Mouse (Mus musculus) liver, embryonic 12.5 days (tissue): ENCODE measurements around the gene Fnd3c2. TPM values are rescaled to one million over a fixed set of nuclear protein-coding genes. Genes with fewer than 3 reads are reported as not detected.
"Not testable (repeated sequence)": the region's sequence is repeated elsewhere in the genome, so short reads cannot be mapped to it uniquely, and the experiment has no call there.

Experiments used
- ATAC-seq: fragments of 200-750 bp; cut with Nextera tagmentation; 2 replicates; pipeline ENCODE4 v1.8.0; 2017; ENCODE audit warnings: moderate number of reproducible peaks, mild to moderate bottlenecking, moderate library complexity
- H3K27ac ChIP-seq: fragments of 300-500 bp; sonication (generic); 2 replicates; pipeline ENCODE4 v1.5.1; 2016; ENCODE audit warnings: mild to moderate bottlenecking
- H3K27me3 ChIP-seq: fragments of 300-500 bp; sonication (generic); replicated peaks from 2 replicates; pipeline ENCODE4 v1.6.1; 2016; ENCODE audit warnings: mild to moderate bottlenecking, moderate library complexity
- H3K36me3 ChIP-seq: fragments of 300-500 bp; sonication (generic); 2 replicates; pipeline ENCODE4 v1.6.1; 2016; ENCODE audit warnings: mild to moderate bottlenecking, moderate library complexity
- H3K4me1 ChIP-seq: fragments of 300-500 bp; sonication (generic); 2 replicates; pipeline ENCODE4 v1.6.1; 2016
- H3K4me2 ChIP-seq: fragments of 300-500 bp; sonication (generic); 2 replicates; pipeline ENCODE4 v1.6.1; 2016; ENCODE audit warnings: mild to moderate bottlenecking, moderate library complexity
- H3K4me3 ChIP-seq: fragments of 300-500 bp; sonication (generic); 2 replicates; pipeline ENCODE4 v1.5.1; 2016; ENCODE audit warnings: mild to moderate bottlenecking, moderate library complexity
- H3K9ac ChIP-seq: fragments of 300-500 bp; sonication (generic); 2 replicates; pipeline ENCODE4 v1.6.1; 2016; ENCODE audit warnings: mild to moderate bottlenecking, moderate library complexity
- H3K9me3 ChIP-seq: fragments of 300-500 bp; sonication (generic); replicated peaks from 2 replicates; pipeline ENCODE4 v1.6.1; 2016; ENCODE audit warnings: mild to moderate bottlenecking, moderate library complexity
- WGBS: fragments of 180-500 bp; shearing (Covaris S2); methylation state at CpG from one replicate; pipeline ENCODE4 v1.1.7; 2016; ENCODE audit not compliant: insufficient replicate concordance; 5-methylcytosine and 5-hydroxymethylcytosine counted together
- polyA plus RNA-seq: library from polyadenylated mRNA; unstranded; fragments of >200 nt; fragmentation: Nextera tagmentation; extraction: Ambion mirVana; gene quantifications from 2 replicates; pipeline ENCODE4 v1.2.1, GENCODE M21; 2016

The Fnd3c2 gene
- polyA plus RNA-seq: not detected in 2 replicates

DNA sequence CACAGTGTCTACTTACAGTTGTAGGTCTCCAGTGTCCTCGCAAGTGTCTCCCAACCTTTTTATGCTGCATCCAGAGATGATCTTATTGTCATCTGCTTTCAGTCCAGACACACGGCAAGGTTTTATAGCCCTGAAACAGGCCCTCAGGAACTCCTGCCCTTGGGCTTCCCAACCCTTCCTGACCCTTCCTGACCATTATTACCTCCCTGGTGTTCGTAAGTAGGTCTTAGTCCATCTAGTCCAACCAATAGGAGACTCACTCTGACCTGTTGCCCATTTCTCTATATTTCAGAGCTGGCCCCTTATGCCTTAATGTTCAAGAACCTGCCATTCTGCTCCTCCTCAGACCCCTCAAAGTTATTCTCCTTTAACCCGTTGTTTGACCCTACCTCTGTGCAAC, at the start of gene Fnd3c2:
Fnd3c2 (minus strand) TSS at position 101 of the 400 bp plus-strand sequence.
- no peak for ATAC-seq
- Histone ChIP-seq H3K4me3 (no peak within 1 kb of the TSS), H3K9me3 (no peaks in the 10 kb centered on the region), H3K9ac (no peak within 1 kb of the TSS), H3K4me1 (no peaks in the 10 kb centered on the region), H3K27me3 (no peaks in the 10 kb centered on the region), H3K27ac (no peak within 1 kb of the TSS), H3K36me3 (no peaks in the 10 kb centered on the region), H3K4me2 (no peak within 1 kb of the TSS)
- WGBS: 62% methylated on average over 4 of the region's 4 CpGs

DNA sequence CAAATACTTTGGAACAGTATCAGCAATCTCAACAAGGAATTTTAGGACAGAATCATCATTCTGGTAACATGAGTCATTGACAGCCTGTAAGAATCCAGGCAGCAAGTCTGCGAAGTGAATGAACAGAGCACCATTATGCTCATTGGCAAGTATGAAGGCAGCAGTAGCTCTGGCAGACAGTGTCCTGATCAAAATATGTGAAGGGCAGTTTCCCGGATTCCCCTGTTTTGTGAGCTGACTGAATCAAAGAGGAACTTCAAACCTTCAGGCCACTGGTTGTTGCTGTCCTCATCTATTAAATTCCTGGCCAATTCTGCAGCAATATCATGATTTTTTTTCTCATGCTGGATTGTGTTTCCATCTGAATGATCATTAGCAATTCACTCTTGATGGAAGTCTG, 29.3 kb upstream of the Fnd3c2 start:
- ATAC-seq: no peak
- Histone ChIP-seq H3K27me3 (no peaks in the 10 kb centered on the region), H3K9ac (no peak overlapping the region), H3K4me2 (no peak overlapping the region), H3K4me1 (no peaks in the 10 kb centered on the region), H3K9me3 (no peaks in the 10 kb centered on the region), H3K4me3 (no peak overlapping the region), H3K27ac (no peak overlapping the region), H3K36me3 (no peaks in the 10 kb centered on the region)
- 77% methylated on average over 2 of the region's 2 CpGs for WGBS

- ATAC-seq: no peak
- no peaks in the 10 kb centered on the region for H3K4me1 ChIP-seq
- peak within 1 kb of the TSS; percentile 73 for H3K4me2 ChIP-seq
- H3K9me3 ChIP-seq: no peaks in the 10 kb centered on the region
- WGBS: 83% methylated on average over 25 of the region's 25 CpGs
- no peaks in the 10 kb centered on the region for H3K27me3 ChIP-seq
- H3K27ac ChIP-seq: no peak within 1 kb of the TSS
- no peak within 1 kb of the TSS for H3K9ac ChIP-seq
- H3K4me3 ChIP-seq: peak within 1 kb of the TSS; percentile 68
- no peaks in the 10 kb centered on the region for H3K36me3 ChIP-seq
These were observed 34.1 kb downstream of the Fnd3c2 start, which contains the start of gene Taf9b for GRCm38 (mm10) chrX:106221058-106221457. Gene Taf9b, minus strand, starts transcription at chrX:106221158.

DNA sequence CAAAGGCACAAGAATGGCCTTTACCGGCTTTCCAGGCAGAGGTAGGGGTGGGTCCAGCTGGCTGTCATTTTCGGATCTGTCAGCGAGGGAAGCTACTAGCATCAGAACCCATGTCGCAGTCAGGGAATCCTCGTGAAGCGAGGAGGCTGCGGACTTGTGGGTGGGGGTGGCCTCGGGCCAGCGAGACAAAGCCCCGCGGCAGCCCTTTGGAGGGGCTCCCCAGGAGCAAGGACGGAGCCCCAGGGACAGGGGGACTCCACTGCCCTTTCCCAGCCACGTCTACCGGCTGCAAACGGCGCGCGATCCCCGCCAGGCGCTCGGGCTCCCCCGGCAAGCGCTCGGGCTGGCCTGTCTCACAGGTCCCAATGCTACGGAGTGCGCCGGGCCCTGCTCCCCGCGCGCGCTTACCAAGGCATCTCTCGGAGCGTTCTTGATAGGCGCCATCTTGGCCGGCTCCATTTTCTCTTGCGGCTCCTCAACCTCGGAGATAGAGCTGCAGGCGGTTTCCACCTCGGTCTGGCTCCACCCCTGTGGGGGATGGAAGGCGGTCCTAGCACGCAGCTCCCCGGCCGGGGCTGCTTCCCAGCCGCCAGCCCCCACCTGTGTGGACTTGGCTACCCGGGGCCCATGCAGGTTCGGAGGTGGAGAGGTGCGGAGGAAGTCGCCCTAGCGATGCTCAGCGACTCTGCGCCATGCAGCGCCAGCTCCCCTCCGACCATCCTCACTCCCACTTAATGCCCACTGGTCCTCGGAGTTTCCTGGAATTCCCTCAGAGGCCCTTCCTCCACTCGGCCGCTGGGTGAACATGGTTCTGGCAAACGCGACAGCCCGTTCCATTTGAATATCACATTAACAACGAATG, 35.8 kb downstream of the Fnd3c2 start:
- WGBS: 11% methylated on average over 57 of the region's 60 CpGs
- Histone ChIP-seq H3K27ac (no peak overlapping the region), H3K27me3 (no peaks in the 10 kb centered on the region), H3K4me2 (peak overlapping the region; percentile 73), H3K4me3 (peak overlapping the region; percentile 68), H3K9ac (peak overlapping the region; percentile 73), H3K4me1 (no peaks in the 10 kb centered on the region), H3K9me3 (no peaks in the 10 kb centered on the region), H3K36me3 (no peaks in the 10 kb centered on the region)
- ATAC-seq: peak; percentile 96

DNA sequence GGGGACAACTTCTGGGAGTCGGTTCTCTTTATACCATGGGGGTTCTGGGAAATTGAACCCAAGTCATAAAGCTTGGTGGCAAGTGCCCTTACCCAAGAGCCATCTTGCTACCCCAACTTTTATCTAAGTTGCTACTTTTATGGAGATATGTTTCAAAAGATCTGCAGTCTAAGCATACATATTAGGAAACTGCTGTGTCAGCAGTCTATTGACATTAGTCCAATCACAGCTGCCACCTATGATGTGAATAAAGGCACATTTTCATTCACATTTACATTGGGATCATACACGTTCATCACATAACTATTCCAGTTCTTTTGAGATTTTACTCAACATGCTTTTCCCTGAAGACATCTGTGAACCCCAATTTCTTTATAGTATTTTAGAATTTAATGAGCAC, 46.1 kb downstream of the Fnd3c2 start:
- no peak for ATAC-seq
- WGBS: 63% methylated on average over 2 of the region's 2 CpGs
- peaks cover 10% of the 10 kb centered on the region; the same call in 1 of the 2 replicates for H3K36me3 ChIP-seq
- no peaks in the 10 kb centered on the region for H3K9me3 ChIP-seq
- no peak overlapping the region for H3K4me2 ChIP-seq
- H3K4me1 ChIP-seq: no peaks in the 10 kb centered on the region
- H3K27ac ChIP-seq: no peak overlapping the region
- H3K9ac ChIP-seq: no peak overlapping the region
- no peak overlapping the region for H3K4me3 ChIP-seq
- H3K27me3 ChIP-seq: no peaks in the 10 kb centered on the region

DNA sequence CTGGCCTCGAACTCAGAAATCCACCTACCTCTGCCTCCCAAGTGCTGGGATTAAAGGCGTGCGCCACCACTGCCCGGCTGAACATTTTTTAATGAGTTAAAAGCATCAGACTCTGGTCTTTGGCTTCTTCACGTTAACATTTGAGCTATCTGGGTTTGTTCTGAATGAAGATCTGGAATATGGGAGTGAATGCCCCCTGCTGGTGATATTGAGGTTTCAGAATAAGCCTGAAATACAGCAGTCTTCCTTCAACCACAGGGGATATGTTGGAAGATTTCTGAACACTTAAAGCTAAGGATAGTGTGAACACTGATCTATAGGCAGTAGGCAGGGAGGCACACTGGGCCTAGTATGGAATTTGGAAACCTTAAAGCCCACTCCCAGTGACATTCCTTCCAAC, 56.3 kb downstream of the Fnd3c2 start:
- H3K36me3 ChIP-seq: peaks cover 89% of the 10 kb centered on the region
- 84% methylated on average over 5 of the region's 5 CpGs for WGBS
- no peaks in the 10 kb centered on the region for H3K4me1 ChIP-seq
- H3K27me3 ChIP-seq: no peaks in the 10 kb centered on the region
- H3K4me2 ChIP-seq: no peak overlapping the region
- no peaks in the 10 kb centered on the region for H3K9me3 ChIP-seq
- ATAC-seq: no peak
- no peak overlapping the region for H3K4me3 ChIP-seq
- no peak overlapping the region for H3K27ac ChIP-seq
- no peak overlapping the region for H3K9ac ChIP-seq

DNA sequence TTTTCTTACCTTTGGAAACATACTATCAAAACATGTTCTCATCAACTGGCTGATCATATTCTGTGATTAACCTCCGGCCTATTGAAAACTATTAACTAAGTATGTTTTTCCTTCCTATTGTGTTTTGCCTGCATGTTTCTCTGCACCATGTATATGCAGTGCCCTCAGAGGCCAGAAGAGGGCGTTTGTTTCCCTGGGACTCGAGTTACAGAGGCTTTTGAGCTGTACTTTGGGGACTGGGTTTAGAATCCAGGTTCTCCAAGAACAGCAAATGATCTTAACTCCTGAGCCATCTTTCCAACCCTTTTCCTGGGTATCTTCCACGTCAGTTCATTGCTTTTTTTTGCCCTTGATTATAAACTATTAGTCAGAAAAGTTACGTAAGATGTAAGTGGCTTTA, 57.9 kb downstream of the Fnd3c2 start:
- peaks cover 90% of the 10 kb centered on the region for H3K36me3 ChIP-seq
- H3K4me3 ChIP-seq: no peak overlapping the region
- no peaks in the 10 kb centered on the region for H3K27me3 ChIP-seq
- no peak overlapping the region for H3K9ac ChIP-seq
- no peaks in the 10 kb centered on the region for H3K4me1 ChIP-seq
- H3K9me3 ChIP-seq: no peaks in the 10 kb centered on the region
- 51% methylated on average over 5 of the region's 5 CpGs for WGBS
- no peak for ATAC-seq
- no peak overlapping the region for H3K4me2 ChIP-seq
- no peak overlapping the region for H3K27ac ChIP-seq

- not testable (repeated sequence) for ATAC-seq, H3K4me3 ChIP-seq, H3K4me2 ChIP-seq, H3K9me3 ChIP-seq, H3K9ac ChIP-seq, H3K27me3 ChIP-seq, H3K4me1 ChIP-seq, H3K27ac ChIP-seq
- 70% methylated on average over 6 of the region's 6 CpGs for WGBS
- peaks cover 74% of the 10 kb centered on the region for H3K36me3 ChIP-seq
These were observed 60.8 kb downstream of the Fnd3c2 start for GRCm38 (mm10) chrX:106194361-106194760.

DNA sequence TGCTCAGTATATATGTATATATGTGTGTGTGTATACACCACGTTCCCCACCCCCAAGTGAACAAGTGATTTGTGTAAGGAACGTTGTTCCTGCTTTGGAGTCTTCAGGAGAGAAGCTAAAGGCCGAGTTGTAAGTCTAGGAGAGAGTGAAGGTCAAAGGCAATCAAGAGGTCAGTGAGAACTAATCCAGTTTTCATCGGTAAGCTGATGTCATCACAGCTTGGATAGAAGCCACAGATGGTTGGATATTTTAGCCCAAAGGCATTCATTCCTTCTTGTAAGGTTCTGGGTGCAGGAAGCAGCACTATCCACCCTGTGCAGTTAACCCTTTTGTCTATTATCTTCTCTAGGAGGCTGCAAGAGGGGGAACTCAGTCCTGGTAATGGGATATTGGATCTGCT, 65.1 kb downstream of the Fnd3c2 start:
- H3K4me1 ChIP-seq: peaks cover 29% of the 10 kb centered on the region
- H3K9ac ChIP-seq: no peak overlapping the region
- H3K36me3 ChIP-seq: peaks cover 35% of the 10 kb centered on the region
- H3K9me3 ChIP-seq: no peaks in the 10 kb centered on the region
- H3K27ac ChIP-seq: no peak overlapping the region
- H3K4me2 ChIP-seq: peak overlapping the region; percentile 70
- 0 out of 2 replicates have a peak, but pooled peaks cover 3% of the 10 kb centered on the region for H3K27me3 ChIP-seq
- H3K4me3 ChIP-seq: peak overlapping the region; percentile 65
- 42% methylated on average over 4 of the region's 4 CpGs for WGBS
- ATAC-seq: no peak

- Histone ChIP-seq H3K4me3 (peak overlapping the region; percentile 65), H3K27me3 (0 out of 2 replicates have a peak, but pooled peaks cover 3% of the 10 kb centered on the region), H3K9me3 (no peaks in the 10 kb centered on the region), H3K4me1 (peaks cover 29% of the 10 kb centered on the region), H3K27ac (no peak overlapping the region), H3K9ac (peak overlapping the region; percentile 70; the same call in 1 of the 2 replicates), H3K4me2 (peak overlapping the region; percentile 70), H3K36me3 (peaks cover 28% of the 10 kb centered on the region)
- ATAC-seq: no peak
- WGBS: 38% methylated on average over 5 of the region's 5 CpGs
These were observed 65.8 kb downstream of the Fnd3c2 start for GRCm38 (mm10) chrX:106189356-106189755.

GRCm38 (mm10) chrX:106187737-106188136, 67.4 kb downstream of the Fnd3c2 start:
- Histone ChIP-seq H3K4me2 (peak overlapping the region; percentile 70), H3K9me3 (no peaks in the 10 kb centered on the region), H3K36me3 (peaks cover 12% of the 10 kb centered on the region; the same call in 1 of the 2 replicates), H3K4me1 (peaks cover 29% of the 10 kb centered on the region), H3K27ac (peak overlapping the region; percentile 67), H3K4me3 (peak overlapping the region; percentile 65), H3K27me3 (0 out of 2 replicates have a peak, but pooled peaks cover 6% of the 10 kb centered on the region), H3K9ac (peak overlapping the region; percentile 70)
- no peak; the same call in 1 of the 2 replicates for ATAC-seq
- WGBS: 11% methylated on average over 12 of the region's 12 CpGs
